Mouse (Mus musculus): ENCODE data around the gene Hoxb2.

DNA sequence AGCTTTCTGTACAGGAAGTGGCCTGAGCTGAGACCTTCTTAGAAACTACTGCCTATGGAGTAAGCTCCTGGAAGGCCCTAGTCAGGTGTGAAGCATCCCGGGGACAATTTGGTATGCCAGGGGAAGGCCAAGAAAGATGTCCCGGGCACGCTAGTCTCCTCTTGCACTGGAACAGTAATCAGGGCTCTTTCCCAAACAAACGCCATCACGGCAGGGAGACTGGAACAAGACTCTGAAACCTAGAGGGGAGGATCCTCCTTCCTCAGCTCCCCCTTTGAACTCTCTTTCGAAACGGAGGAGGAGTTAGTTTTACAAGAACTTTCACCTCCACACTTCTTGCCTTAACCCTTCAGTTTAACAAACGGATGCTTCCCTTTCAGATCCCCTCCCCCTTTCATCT, 18.2 kb upstream of the Hoxb2 start:
- no peak for TF ChIP-seq CTCF (conservative IDR thresholded peaks at IDR 0.05; ENCODE audit: low read length)
- TF ChIP-seq NANOG (IDR thresholded peaks at IDR 0.05; ENCODE audit: borderline replicate concordance, low read length), result no peak
- TF ChIP-seq POU5F1 (IDR thresholded peaks at IDR 0.05; ENCODE audit: borderline replicate concordance, low read length), result no peak
